Mouse (Mus musculus): Measurements from ENCODE around the gene Fignl1.

The Fignl1 gene

GRCm38 (mm10) chr11:11808035-11808819, 535 bp downstream of the Fignl1 start:
- no peak for DNase-seq

- no peak for DNase-seq
Observed at GRCm38 (mm10) chr11:11805951-11806350, 2.8 kb downstream of the Fignl1 start.

- DNase-seq: no peak
Observed at GRCm38 (mm10) chr11:11804421-11804820, 4.3 kb downstream of the Fignl1 start.

GRCm38 (mm10) chr11:11801067-11801466, 7.7 kb downstream of the Fignl1 start:
- no peak for DNase-seq

- no peak for DNase-seq
Observed at GRCm38 (mm10) chr11:11800304-11800703, 8.5 kb downstream of the Fignl1 start.

GRCm38 (mm10) chr11:11798690-11799089, 10.1 kb downstream of the Fignl1 start:
- DNase-seq: no peak

GRCm38 (mm10) chr11:11794626-11795025, 14.1 kb downstream of the Fignl1 start:
- no peak for DNase-seq

GRCm38 (mm10) chr11:11788521-11788974, 20.2 kb downstream of the Fignl1 start:
- peak; percentile 81 for DNase-seq

GRCm38 (mm10) chr11:11785457-11785856, 23.3 kb downstream of the Fignl1 start:
- no peak for DNase-seq

GRCm38 (mm10) chr11:11781728-11782127, 27.0 kb downstream of the Fignl1 start:
- no peak for DNase-seq

GRCm38 (mm10) chr11:11778345-11778744, 30.4 kb downstream of the Fignl1 start:
- DNase-seq: no peak

- DNase-seq: no peak
Observed at GRCm38 (mm10) chr11:11777796-11778195, 31.0 kb downstream of the Fignl1 start.

GRCm38 (mm10) chr11:11777246-11777645, 31.5 kb downstream of the Fignl1 start:
- DNase-seq: no peak

- DNase-seq: no peak
Observed at GRCm38 (mm10) chr11:11776822-11777174, 32.0 kb downstream of the Fignl1 start.

GRCm38 (mm10) chr11:11776071-11776821, 32.5 kb downstream of the Fignl1 start:
- DNase-seq: no peak

- DNase-seq: no peak
Observed at GRCm38 (mm10) chr11:11774893-11775292, 33.9 kb downstream of the Fignl1 start.

- no peak for DNase-seq
Observed at GRCm38 (mm10) chr11:11774384-11774783, 34.4 kb downstream of the Fignl1 start.

- no peak for DNase-seq
Observed at GRCm38 (mm10) chr11:11772196-11772595, 36.6 kb downstream of the Fignl1 start.

- DNase-seq: no peak
Observed at GRCm38 (mm10) chr11:11770691-11771090, 38.1 kb downstream of the Fignl1 start.

GRCm38 (mm10) chr11:11769281-11769680, 39.5 kb downstream of the Fignl1 start:
- no peak for DNase-seq

- DNase-seq: no peak
Observed at GRCm38 (mm10) chr11:11768057-11768456, 40.7 kb downstream of the Fignl1 start.

- no peak for DNase-seq
Observed at GRCm38 (mm10) chr11:11766736-11767135, 42.0 kb downstream of the Fignl1 start.

GRCm38 (mm10) chr11:11766105-11766504, 42.7 kb downstream of the Fignl1 start:
- no peak for DNase-seq

- no peak for DNase-seq
Observed at GRCm38 (mm10) chr11:11765414-11765813, 43.3 kb downstream of the Fignl1 start.

Data from liver (tissue).